Mouse (Mus musculus) cerebellum, adult 2 months (tissue): ENCODE data around the gene Adamts7.

Source experiments
- CTCF ChIP-seq: fragments of 200-500 bp; IDR thresholded peaks from 2 replicates; pipeline ENCODE4 v1.5.1; 2011; ENCODE audit warnings: low read depth, mild to moderate bottlenecking, control low read depth, low read length, moderate library complexity, borderline replicate concordance; ENCODE audit not compliant: insufficient read depth
- POLR2A ChIP-seq: fragments of 200-500 bp; IDR thresholded peaks from 2 replicates; pipeline ENCODE4 v1.6.1; 2011; ENCODE audit warnings: low read length, control low read depth, borderline replicate concordance; ENCODE audit not compliant: insufficient read depth

DNA sequence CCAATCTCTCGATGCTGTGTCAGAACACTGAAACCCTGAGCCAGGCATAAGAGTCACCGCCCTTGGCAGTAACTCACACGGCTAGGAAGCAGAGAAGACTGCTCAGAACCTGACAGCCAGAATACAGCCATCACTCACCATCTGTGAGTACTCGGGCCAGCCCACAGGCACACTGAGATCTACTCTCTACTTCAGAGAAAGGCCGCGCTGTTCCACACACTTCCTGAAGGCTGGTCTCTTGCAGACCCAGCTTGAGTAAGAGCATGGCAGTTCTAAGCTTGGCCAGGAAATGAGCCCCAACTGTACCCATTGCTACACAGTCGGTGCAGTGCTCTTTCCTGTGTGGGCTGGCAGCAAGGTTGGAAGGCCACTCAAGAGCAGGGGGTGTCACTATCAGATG, 80.0 kb downstream of the Adamts7 start:
- TF ChIP-seq CTCF (no peak), POLR2A (no peak)
